Mouse (Mus musculus) CH12.LX (cell line): Measurements from ENCODE around the gene Ripk4. TPM values are rescaled to one million over a fixed set of nuclear protein-coding genes. Genes with fewer than 3 reads are reported as not detected.

ENCODE experiments used
- DNase-seq: peaks from one replicate; pipeline ENCODE4 v3.0.0-alpha.2; 2013; ENCODE audit errors: extremely low read depth
- H3K27ac ChIP-seq: 2 replicates; pipeline ENCODE4 v1.5.1; 2012; ENCODE audit warnings: low read depth, mild to moderate bottlenecking, control low read depth, moderate library complexity; ENCODE audit not compliant: insufficient read depth
- H3K27me3 ChIP-seq: replicated peaks from 2 replicates; pipeline ENCODE3; 2012; ENCODE audit warnings: inconsistent platforms
- H3K36me3 ChIP-seq, 2 experiments: replicated peaks in 1 of 2; 2 replicates each; pipeline versions ENCODE3 to v1.6.1; 2012; ENCODE audit warnings: inconsistent platforms in 1 of 2, low read length in 1 of 2, mild to moderate bottlenecking in 1 of 2, mixed read lengths in 1 of 2, moderate library complexity in 1 of 2; ENCODE audit not compliant: control insufficient read depth in 1 of 2, insufficient read depth in 1 of 2
- H3K4me1 ChIP-seq, 2 experiments: 2 replicates each; pipeline ENCODE4 v1.6.1; 2012; ENCODE audit warnings: inconsistent platforms in 1 of 2, moderate library complexity in 1 of 2; ENCODE audit not compliant: insufficient read depth in 2 of 2, control insufficient read depth in 1 of 2
- H3K4me2 ChIP-seq: 2 replicates; pipeline ENCODE4 v1.6.1; 2012; ENCODE audit warnings: low read depth, mild to moderate bottlenecking, control low read depth; ENCODE audit not compliant: poor library complexity, insufficient read depth, severe bottlenecking
- H3K4me3 ChIP-seq, 3 experiments: fragments of 150-350 bp in 1 of 3; sonication (generic) in 1 of 3; replicated peaks in 1 of 3; 2 replicates each; pipeline versions ENCODE3 to v1.5.1; 2011 to 2012; ENCODE audit warnings: low read depth in 2 of 3, low read length in 2 of 3, mild to moderate bottlenecking in 2 of 3, moderate library complexity in 2 of 3, control low read depth in 1 of 3, improper control_type of control experiment in 1 of 3, inconsistent platforms in 1 of 3, mixed read lengths in 1 of 3; ENCODE audit not compliant: poor library complexity in 1 of 3
- H3K79me2 ChIP-seq: replicated peaks from 2 replicates; pipeline ENCODE4 v1.6.1; 2012; ENCODE audit warnings: mild to moderate bottlenecking, moderate library complexity; ENCODE audit not compliant: control insufficient read depth, poor library complexity, insufficient read depth, severe bottlenecking; ENCODE audit errors: extremely low read depth
- H3K9ac ChIP-seq: 2 replicates; pipeline ENCODE4 v1.6.1; 2012; ENCODE audit warnings: low read depth, mild to moderate bottlenecking, control low read depth, moderate library complexity; ENCODE audit not compliant: insufficient read depth
- H3K9me3 ChIP-seq: replicated peaks from 2 replicates; pipeline ENCODE3; 2012; ENCODE audit warnings: low read length, inconsistent platforms, mixed read lengths
- BHLHE40 ChIP-seq: IDR thresholded peaks from 2 replicates; pipeline ENCODE4 v1.6.1; 2011; ENCODE audit warnings: mild to moderate bottlenecking, low read depth, low read length, improper control_type of control experiment
- CTCF ChIP-seq, 2 experiments: IDR thresholded peaks in 1 of 2; conservative IDR thresholded peaks in 1 of 2; 2 replicates each; pipeline ENCODE4 v1.5.1; 2011 to 2012; ENCODE audit warnings: low read depth in 2 of 2, low read length in 2 of 2, improper control_type of control experiment in 1 of 2, inconsistent platforms in 1 of 2, mild to moderate bottlenecking in 1 of 2, moderate library complexity in 1 of 2
- E2F4 ChIP-seq: IDR thresholded peaks from 2 replicates; pipeline ENCODE4 v1.6.1; 2011; ENCODE audit warnings: low read depth, low read length, improper control_type of control experiment; ENCODE audit not compliant: insufficient replicate concordance
- EP300 ChIP-seq: IDR thresholded peaks from 2 replicates; pipeline ENCODE4 v1.6.1; 2011; ENCODE audit warnings: low read length, improper control_type of control experiment
- JUND ChIP-seq: conservative IDR thresholded peaks from 2 replicates; pipeline ENCODE4 v1.6.1; 2011; ENCODE audit warnings: low read depth, low read length, improper control_type of control experiment
- KAT2A ChIP-seq: IDR thresholded peaks from 2 replicates; pipeline ENCODE4 v1.6.1; 2012; ENCODE audit warnings: low read length, improper control_type of control experiment, inconsistent platforms; ENCODE audit not compliant: insufficient replicate concordance
- MAX ChIP-seq: IDR thresholded peaks from 2 replicates; pipeline ENCODE4 v1.6.1; 2011; ENCODE audit warnings: low read length, improper control_type of control experiment
- MYC ChIP-seq: IDR thresholded peaks from 2 replicates; pipeline ENCODE4 v1.6.1; 2011; ENCODE audit warnings: low read depth, mild to moderate bottlenecking, improper control_type of control experiment, low read length
- NELFE ChIP-seq: IDR thresholded peaks from 2 replicates; pipeline ENCODE4 v1.6.1; 2011; ENCODE audit warnings: low read depth, low read length, improper control_type of control experiment
- NRF1 ChIP-seq: IDR thresholded peaks from 2 replicates; pipeline ENCODE4 v1.6.1; 2014; ENCODE audit warnings: low read depth, mild to moderate bottlenecking, inconsistent platforms, low read length, improper control_type of control experiment, moderate library complexity
- POLR2A ChIP-seq: IDR thresholded peaks from 2 replicates; pipeline ENCODE4 v1.6.1; 2011; ENCODE audit warnings: low read depth, mild to moderate bottlenecking, improper control_type of control experiment, low read length
- RCOR1 ChIP-seq: conservative IDR thresholded peaks from 2 replicates; pipeline ENCODE4 v1.6.1; 2012; ENCODE audit warnings: low read depth, mild to moderate bottlenecking, inconsistent platforms, low read length, improper control_type of control experiment
- SIN3A ChIP-seq: IDR thresholded peaks from 2 replicates; pipeline ENCODE4 v1.6.1; 2012; ENCODE audit warnings: low read length, improper control_type of control experiment, inconsistent platforms
- TBP ChIP-seq: conservative IDR thresholded peaks from 2 replicates; pipeline ENCODE4 v1.6.1; 2011; ENCODE audit warnings: low read depth, low read length, improper control_type of control experiment
- TCF12 ChIP-seq: IDR thresholded peaks from 2 replicates; pipeline ENCODE4 v1.6.1; 2014; ENCODE audit warnings: low read depth, mild to moderate bottlenecking, inconsistent platforms, low read length, improper control_type of control experiment
- UBTF ChIP-seq: IDR thresholded peaks from 2 replicates; pipeline ENCODE4 v1.6.1; 2012; ENCODE audit warnings: low read depth, mild to moderate bottlenecking, inconsistent platforms, low read length, improper control_type of control experiment, moderate library complexity
- USF2 ChIP-seq: conservative IDR thresholded peaks from 2 replicates; pipeline ENCODE4 v1.6.1; 2011; ENCODE audit warnings: low read depth, low read length, improper control_type of control experiment
- ZC3H11A ChIP-seq: IDR thresholded peaks from 2 replicates; pipeline ENCODE4 v1.6.1; 2012; ENCODE audit warnings: low read depth, mild to moderate bottlenecking, inconsistent platforms, low read length, improper control_type of control experiment
- ZKSCAN1 ChIP-seq: IDR thresholded peaks from 2 replicates; pipeline ENCODE4 v1.6.1; 2012; ENCODE audit warnings: low read depth, inconsistent platforms, low read length, improper control_type of control experiment, borderline replicate concordance
- ZNF384 ChIP-seq: IDR thresholded peaks from 2 replicates; pipeline ENCODE4 v1.6.1; 2012; ENCODE audit warnings: low read depth, low read length, improper control_type of control experiment, inconsistent platforms
- dilution Hi-C: fragments of 300-500 bp; cut with MboI; formaldehyde crosslinking; loops from 2 replicates; pipeline ENCODE4 v1.14.3; 2020; ENCODE audit warnings: low sequenced_read_pairs; ENCODE audit not compliant: extremely low pct_unique_long_range_greater_than_20kb, extremely low pct_ligation_motif_present
- in situ Hi-C: fragments of 300-500 bp; cut with MboI; formaldehyde crosslinking; loops from 3 replicates; pipeline ENCODE4 v1.14.3; 2019; ENCODE audit warnings: low sequenced_read_pairs, low pct_ligation_motif_present, low pct_unique_long_range_greater_than_20kb, mixed read lengths
- polyA plus RNA-seq: library from polyadenylated mRNA; unstranded; fragments of >175 nt; gene quantifications from 2 replicates; pipeline ENCODE4 v1.2.1, GENCODE M21; 2012; ENCODE audit warnings: low read depth; ENCODE audit not compliant: insufficient read length
- total RNA-seq, 2 experiments: library from RNA; depleted of rRNA; stranded (reverse); fragments of 300-350 nt in 1 of 2; fragments of >200 nt in 1 of 2; gene quantifications; 2 replicates each; pipeline ENCODE4 v1.2.3; 2012 to 2014

The Ripk4 gene
- total and polyA plus RNA-seq, 3 experiments: 0.04 to 0.09 TPM; not detected in 1

- no peak overlapping the region for H3K9ac ChIP-seq
- no peak for TF ChIP-seq SIN3A
- TF ChIP-seq ZC3H11A: no peak
- no peak for TF ChIP-seq CTCF (conservative IDR thresholded peaks at IDR 0.05 in 1 of 2, IDR thresholded peaks at IDR 0.05 in 1 of 2; ENCODE audit: low read depth in 2 of 2, low read length in 2 of 2)
- no peak for TF ChIP-seq NELFE
- no peak for TF ChIP-seq POLR2A
- no peak for TF ChIP-seq USF2
- no peak for TF ChIP-seq KAT2A
- H3K9me3 ChIP-seq: no peaks in the 10 kb centered on the region
- no peak overlapping the region for H3K4me3 ChIP-seq
- no peak for DNase-seq
- H3K27ac ChIP-seq: no peak overlapping the region
- H3K4me1 ChIP-seq: peaks cover 11 to 17% of the 10 kb centered on the region in 2 experiments
- in situ Hi-C loops (no loop called here), dilution Hi-C loops (no loop called here)
- no peaks in the 10 kb centered on the region for H3K27me3 ChIP-seq
- no peaks in the 10 kb centered on the region for H3K79me2 ChIP-seq
- H3K36me3 ChIP-seq: peaks cover 62 to 90% of the 10 kb centered on the region in 2 experiments
- no peak overlapping the region for H3K4me2 ChIP-seq
Observed at GRCm38 (mm10) chr16:97797212-97797611, 33.6 kb upstream of the Ripk4 start.

- Histone ChIP-seq H3K4me3 (no peak overlapping the region), H3K9ac (no peak overlapping the region), H3K27ac (no peak overlapping the region), H3K4me2 (no peak overlapping the region), H3K4me1 (peaks cover 11 to 17% of the 10 kb centered on the region in 2 experiments), H3K9me3 (no peaks in the 10 kb centered on the region), H3K36me3 (peaks cover 54 to 75% of the 10 kb centered on the region in 2 experiments)
- TF ChIP-seq NRF1 (no peak), ZNF384 (no peak), RCOR1 (no peak), ZKSCAN1 (no peak), TBP (no peak), E2F4 (no peak), NELFE (no peak), MAX (no peak), BHLHE40 (no peak), MYC (no peak), TCF12 (no peak), UBTF (no peak), POLR2A (no peak), JUND (no peak), EP300 (no peak)
- TF ChIP-seq, all 38 proteins: peak for 0
- no peaks in the 10 kb centered on the region for H3K79me2 ChIP-seq
- DNase-seq: no peak
- dilution Hi-C loops: no loop called here
- H3K27me3 ChIP-seq: no peaks in the 10 kb centered on the region
- in situ Hi-C loops: no loop called here
Observed at GRCm38 (mm10) chr16:97794256-97794655, 30.7 kb upstream of the Ripk4 start.
